Mouse (Mus musculus): ENCODE data around the gene Gpc6. TPM values are rescaled to one million over a fixed set of nuclear protein-coding genes. Genes with fewer than 3 reads are reported as not detected.

Gene Gpc6
- polyA plus RNA-seq, 1 experiment, result 14.0 TPM

- no peak for DNase-seq (ENCODE audit: low spot score)
These were observed 783.7 kb downstream of the Gpc6 start for GRCm38 (mm10) chr14:117708817-117709216.

GRCm38 (mm10) chr14:117710463-117710911 is 785.4 kb downstream of the Gpc6 start:
- DNase-seq (ENCODE audit: low spot score), result no peak

DNA sequence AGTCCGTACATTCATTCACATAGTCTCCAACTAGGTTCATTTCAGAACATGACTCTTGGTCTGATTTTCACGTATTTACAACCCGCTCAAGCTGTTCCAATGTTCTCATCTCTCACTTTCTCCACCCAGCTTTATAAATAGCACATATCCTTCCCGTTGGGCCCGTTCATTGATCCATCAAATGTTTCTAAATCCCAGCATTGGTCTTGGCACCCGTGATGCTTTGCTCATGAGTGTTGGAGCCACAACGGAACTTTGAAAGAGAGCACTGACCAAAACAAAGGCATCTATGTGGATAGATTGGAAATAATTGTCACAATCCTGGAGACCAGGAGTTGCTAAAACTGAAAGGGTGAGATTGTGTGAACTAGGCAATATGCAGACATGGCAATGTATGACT is 787.2 kb downstream of the Gpc6 start:
- DNase-seq (ENCODE audit: low spot score), result no peak

- no peak for DNase-seq (ENCODE audit: low spot score)
These were observed 789.0 kb downstream of the Gpc6 start for GRCm38 (mm10) chr14:117714165-117714564.

DNA sequence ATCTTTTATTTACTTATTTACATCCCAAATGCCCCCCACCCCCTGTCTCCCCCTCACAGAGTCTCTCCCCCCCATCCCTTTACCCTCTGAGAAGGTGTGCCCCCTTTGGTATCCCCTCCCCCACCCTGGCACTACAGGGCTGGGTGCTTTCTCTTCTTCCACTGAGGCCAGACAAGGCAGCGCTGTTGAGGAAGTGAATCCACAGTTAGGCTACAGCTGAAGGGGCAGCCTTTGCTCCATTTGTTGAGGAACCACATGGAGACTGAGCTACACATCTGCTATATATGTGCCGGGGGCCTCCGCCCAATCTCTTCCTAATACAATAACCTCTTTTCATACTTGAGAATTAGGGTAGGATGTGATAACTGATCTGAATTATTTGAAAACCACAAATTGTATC is 791.2 kb downstream of the Gpc6 start:
- no peak for DNase-seq (ENCODE audit: low spot score)

- no peak for DNase-seq (ENCODE audit: low spot score)
These were observed 803.6 kb downstream of the Gpc6 start for GRCm38 (mm10) chr14:117728741-117729140.

- DNase-seq (ENCODE audit: low spot score), result no peak
These were observed 830.1 kb downstream of the Gpc6 start for GRCm38 (mm10) chr14:117755231-117755630.

DNA sequence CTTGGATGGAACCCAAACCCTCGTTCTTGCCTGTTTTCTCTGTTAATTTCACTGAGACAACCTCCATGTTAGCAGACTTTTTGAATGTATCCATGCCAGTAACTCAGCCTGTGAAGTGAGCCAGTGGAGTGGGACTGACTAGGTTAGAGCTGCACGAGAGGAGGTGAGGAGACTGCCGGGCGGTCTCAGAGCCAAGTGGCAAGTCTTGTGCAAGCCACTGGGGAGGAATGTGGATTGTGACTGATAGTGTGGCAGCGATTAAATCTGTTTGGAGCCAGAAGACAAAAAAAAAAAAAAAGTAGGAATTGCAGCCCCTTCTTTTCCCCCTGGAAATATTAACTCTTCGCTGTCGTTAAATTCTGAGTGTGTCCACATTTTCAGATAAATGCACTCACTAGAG is 831.4 kb downstream of the Gpc6 start:
- DNase-seq (ENCODE audit: low spot score), result no peak

- DNase-seq (ENCODE audit: low spot score), result no peak
These were observed 832.8 kb downstream of the Gpc6 start for GRCm38 (mm10) chr14:117757790-117758358.

DNA sequence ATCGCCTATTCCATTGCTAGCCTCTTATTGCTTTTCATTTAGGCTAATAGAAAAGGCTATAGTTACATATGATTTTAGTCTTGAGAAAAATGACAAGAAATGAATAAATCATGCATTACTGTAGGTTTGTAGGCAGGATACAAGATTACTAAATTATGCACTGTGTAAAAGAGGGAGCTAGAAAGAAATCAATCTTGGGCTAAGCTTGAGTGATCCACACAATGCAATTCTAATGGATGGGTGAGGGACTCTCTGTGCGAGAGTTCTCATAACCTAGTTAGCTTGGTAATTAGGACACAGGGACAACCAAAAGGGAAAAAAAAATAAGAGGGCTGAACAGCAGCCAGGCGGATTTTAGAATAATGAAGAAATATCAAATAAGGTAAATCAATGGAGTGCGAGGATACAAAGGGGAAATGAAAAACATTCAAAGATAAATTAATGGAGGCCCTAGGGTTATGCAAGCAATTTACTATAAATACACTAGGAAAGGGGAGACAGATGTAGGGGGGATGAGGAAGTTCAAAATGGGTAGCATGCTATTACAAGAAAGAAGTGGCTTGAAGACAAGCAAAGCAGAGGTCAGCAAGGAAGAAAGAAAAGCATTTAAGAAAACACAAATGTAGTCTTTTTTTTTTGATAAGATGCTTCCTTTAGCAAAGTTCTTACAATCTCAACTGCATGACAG is 835.9 kb downstream of the Gpc6 start:
- DNase-seq (ENCODE audit: low spot score), result no peak

DNA sequence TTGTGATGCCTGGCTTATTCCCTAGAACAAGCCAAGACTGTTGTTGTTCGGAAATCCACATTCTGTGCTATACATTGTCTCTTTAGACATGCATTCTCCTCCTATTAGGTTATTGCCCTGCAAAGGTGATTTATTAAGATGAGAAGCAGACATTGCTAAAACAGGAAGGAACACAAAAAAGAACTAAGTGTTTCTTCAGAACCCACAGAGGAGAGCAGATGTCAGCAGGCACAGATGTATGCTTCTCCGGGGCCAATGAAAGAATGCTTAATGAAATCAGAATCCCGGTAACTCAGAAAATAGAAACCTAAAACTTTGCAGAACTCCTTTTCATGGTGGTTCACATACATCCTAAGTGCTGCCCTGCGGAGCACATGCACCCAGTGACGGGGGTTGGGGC is 837.8 kb downstream of the Gpc6 start:
- no peak for DNase-seq (ENCODE audit: low spot score)

GRCm38 (mm10) chr14:117767861-117768260 is 842.7 kb downstream of the Gpc6 start:
- no peak for DNase-seq (ENCODE audit: low spot score)

DNA sequence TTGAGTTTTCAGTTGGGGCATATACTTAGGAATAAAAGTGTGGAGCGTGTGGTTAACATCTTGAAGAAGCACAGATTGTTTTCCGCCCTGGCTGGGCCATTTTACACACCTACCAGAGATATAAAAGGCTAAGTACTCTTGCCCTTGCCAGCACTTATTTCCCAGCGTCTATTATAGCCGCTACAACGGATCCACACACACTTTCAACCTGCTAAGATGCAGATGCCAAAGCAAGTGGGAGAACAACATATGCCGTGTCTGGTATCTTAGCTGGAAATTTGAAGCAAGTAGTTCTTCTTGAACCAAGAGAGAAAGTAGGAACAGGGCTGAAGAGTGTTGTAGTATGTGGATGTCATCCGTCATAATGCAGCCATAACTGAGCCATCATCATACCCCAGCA is 843.6 kb downstream of the Gpc6 start:
- DNase-seq (ENCODE audit: low spot score), result no peak

GRCm38 (mm10) chr14:117773373-117773772 is 848.3 kb downstream of the Gpc6 start:
- no peak for DNase-seq (ENCODE audit: low spot score)

DNA sequence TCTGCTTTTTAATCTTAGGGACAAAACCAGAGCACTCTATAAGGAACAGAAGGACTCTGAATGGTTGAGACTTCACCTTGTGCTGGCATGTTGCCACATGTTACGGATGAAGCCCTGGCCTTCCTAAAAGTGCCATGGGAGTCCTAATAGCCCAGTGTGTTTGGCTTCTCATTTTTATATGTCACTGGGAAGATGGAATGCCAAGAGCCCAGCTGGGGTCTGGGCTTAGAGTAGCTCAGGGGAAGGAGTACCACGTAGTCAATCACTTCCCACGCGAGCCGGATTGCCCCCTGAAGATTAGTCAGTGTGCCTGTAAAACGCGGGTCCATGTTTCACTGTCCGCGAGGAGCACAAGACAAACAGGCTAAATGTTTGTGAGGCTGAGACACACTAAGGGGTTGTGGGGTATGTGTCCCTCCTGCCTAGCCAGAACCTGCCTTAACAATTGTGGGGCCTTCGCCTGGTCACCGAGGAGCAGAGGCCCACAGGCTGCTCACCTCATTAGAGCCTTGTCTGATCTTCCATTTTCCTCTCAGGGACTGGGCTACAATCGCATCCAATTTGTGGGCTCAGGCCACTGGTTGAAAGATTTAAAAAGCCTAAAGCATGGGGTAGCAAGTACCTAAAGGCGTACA is 852.9 kb downstream of the Gpc6 start:
- no peak for DNase-seq (ENCODE audit: low spot score)

DNA sequence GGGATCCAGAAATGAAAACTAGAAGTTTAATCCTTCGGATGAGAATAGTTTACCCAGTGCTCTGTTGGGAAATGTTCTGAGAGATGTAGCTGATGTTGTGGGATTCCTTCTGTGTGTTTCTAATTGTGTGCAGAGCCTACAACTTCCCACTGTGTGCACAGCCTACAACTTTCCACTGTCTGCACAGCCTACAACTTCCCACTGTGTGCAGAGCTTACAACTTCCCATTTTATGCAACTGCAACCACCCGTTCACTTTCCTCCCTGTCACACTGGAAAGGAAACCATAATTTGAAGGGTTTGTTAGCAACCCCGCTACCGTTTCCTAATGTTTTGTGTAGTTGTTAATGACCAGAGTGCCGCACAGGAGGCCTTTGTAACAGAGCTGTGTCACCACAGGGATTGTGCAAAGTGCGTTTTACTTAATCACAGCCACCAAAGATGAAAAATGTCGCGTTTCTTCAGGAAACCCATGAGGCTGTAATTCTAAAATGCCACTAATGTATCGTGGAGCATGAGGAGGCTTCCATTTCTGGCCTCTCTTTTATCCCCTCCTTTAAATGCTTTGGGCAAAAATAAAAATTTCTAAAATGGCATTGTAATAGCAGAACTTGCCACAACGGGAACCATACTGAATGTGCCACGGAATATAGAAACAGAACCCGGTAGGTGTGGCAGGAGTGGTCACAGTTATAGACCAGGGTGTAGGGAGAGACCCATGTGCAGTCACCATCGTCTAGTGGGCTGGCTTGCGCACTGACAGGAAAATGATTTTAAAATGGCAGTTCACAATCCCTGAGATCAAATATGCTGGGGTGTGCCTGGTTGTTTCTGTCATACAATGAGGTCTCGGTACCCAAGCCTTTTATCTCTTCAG is 853.7 kb downstream of the Gpc6 start:
- no peak for DNase-seq (ENCODE audit: low spot score)

GRCm38 (mm10) chr14:117781724-117782123 is 856.6 kb downstream of the Gpc6 start:
- DNase-seq (ENCODE audit: low spot score), result no peak

- no peak for DNase-seq (ENCODE audit: low spot score)
These were observed 858.7 kb downstream of the Gpc6 start for GRCm38 (mm10) chr14:117783671-117784262.

GRCm38 (mm10) chr14:117784960-117785359 is 859.8 kb downstream of the Gpc6 start:
- no peak for DNase-seq (ENCODE audit: low spot score)

GRCm38 (mm10) chr14:117785507-117786085 is 860.5 kb downstream of the Gpc6 start:
- DNase-seq (ENCODE audit: low spot score), result no peak

GRCm38 (mm10) chr14:117786647-117787046 is 861.5 kb downstream of the Gpc6 start:
- DNase-seq (ENCODE audit: low spot score), result no peak

Data from urinary bladder, adult 2 months (tissue).